ENCODE assay signal across 26 mouse cellular contexts in genomic region chr4:141630021-141630420, GRCm38 (mm10). TPM values are rescaled to one million over a fixed set of nuclear protein-coding genes. Genes with fewer than 3 reads are reported as not detected.
DNase-seq lines count a peak whose midpoint lies in the region; ATAC-seq and TF ChIP-seq lines count a peak whose summit lies in the region.
"Had no signal": no experiment of that assay in that cellular context is flagged by ENCODE, and none has a peak within 500 bp of the region (broad histone marks: within the 10 kb centered on the region; RNA-seq: fewer than 3 reads in every experiment).

No protein-coding gene starts in this region.

- no peak overlapping the region for H3K4me3 ChIP-seq in heart, embryonic 10.5 days
- no peak overlapping the region for H3K4me3 ChIP-seq in hindbrain, embryonic 11.5 days (ENCODE audit: low read depth, low read length)
- no peak overlapping the region for H3K4me3 ChIP-seq in hindbrain, embryonic 12.5 days
- H3K4me3 ChIP-seq in testis, adult 2 months (ENCODE audit: control insufficient read depth, low read depth, low read length) = peak overlapping the region; percentile 12; the same call in 1 of the 2 replicates
- 0 out of 2 replicates have a peak overlapping the region, but pooled peaks have one; percentile 1 for H3K4me3 ChIP-seq in G1E (ENCODE audit: low read depth, low read length)
- no peak overlapping the region for H3K4me3 ChIP-seq in lung, adult 2 months (replicated peaks; ENCODE audit: extremely low read depth, low read depth, low read length)

- no peak overlapping the region for H3K27ac ChIP-seq in heart, embryonic 10.5 days
- no peak overlapping the region for H3K27ac ChIP-seq in hindbrain, embryonic 11.5 days (ENCODE audit: low read depth, low read length)
- H3K27ac ChIP-seq in hindbrain, embryonic 12.5 days = no peak overlapping the region
- H3K27ac ChIP-seq in testis, adult 2 months (ENCODE audit: control insufficient read depth, insufficient read depth, low read depth, low read length) = no peak overlapping the region

- no peak for TF ChIP-seq POLR2A in testis, adult 2 months (IDR thresholded peaks at IDR 0.05; ENCODE audit: control insufficient read depth, low read depth, low read length)
- no peak for TF ChIP-seq POLR2A in lung, adult 2 months (IDR thresholded peaks at IDR 0.05; ENCODE audit: borderline replicate concordance, extremely low read depth, low read depth, low read length)

- H3K4me2 ChIP-seq in hindbrain, embryonic 11.5 days (replicated peaks; ENCODE audit: low read depth, low read length) = no peak overlapping the region
- no peak overlapping the region for H3K4me2 ChIP-seq in hindbrain, embryonic 12.5 days (replicated peaks)

- ATAC-seq in hindbrain, embryonic 11.5 days (ENCODE audit: low FRiP score) = 0 out of 2 replicates have a peak, but pooled peaks have one; percentile 11
- ATAC-seq in hindbrain, embryonic 12.5 days (ENCODE audit: low FRiP score) = no peak
- no peak for ATAC-seq in G1E (ENCODE audit: extremely low read depth, insufficient number of reproducible peaks, low FRiP score, poor library complexity, severe bottlenecking)
- ATAC-seq: activated CD4-positive, CD25-positive, alpha-beta regulatory T cell, adult 4 months; CD4-positive, CD25-positive, alpha-beta regulatory T cell, adult 4 months; Patski had no signal

- peak; percentile 90 for DNase-seq in heart, adult 11 months
- no peak for DNase-seq in heart, embryonic 10.5 days (ENCODE audit: low spot score)
- no peak for DNase-seq in hindbrain, embryonic 11.5 days (ENCODE audit: low spot score)
- DNase-seq in testis, postnatal 10 days (ENCODE audit: low spot score) = no peak
- no peak for DNase-seq in G1E (ENCODE audit: low spot score)
- no peak for DNase-seq in lung, adult 2 months
- DNase-seq: adrenal gland, adult 2 months; adrenal gland, adult 8-10 months; adrenal gland, postnatal 10 days; adrenal gland, postnatal 14 days; adrenal gland, postnatal 25 days; adrenal gland, postnatal 36 days; B cell, adult 2 months; cerebellum, adult 11 months; cerebellum, adult 11-12 months; cerebellum, adult 18-20 months had no signal

- peaks cover 18% of the 10 kb centered on the region for H3K4me1 ChIP-seq in heart, embryonic 10.5 days
- H3K4me1 ChIP-seq in hindbrain, embryonic 11.5 days (replicated peaks; ENCODE audit: control insufficient read depth, insufficient read depth, low read length) = no peaks in the 10 kb centered on the region
- H3K4me1 ChIP-seq in hindbrain, embryonic 12.5 days = no peaks in the 10 kb centered on the region
- H3K4me1 ChIP-seq in testis, adult 2 months (ENCODE audit: control insufficient read depth, insufficient read depth, low read length) = peaks cover 22% of the 10 kb centered on the region
- peaks cover 3% of the 10 kb centered on the region; the same call in 1 of the 2 replicates for H3K4me1 ChIP-seq in G1E (ENCODE audit: insufficient read depth, low read depth, low read length)
- H3K4me1 ChIP-seq in lung, adult 2 months (ENCODE audit: control insufficient read depth, insufficient read depth, low read length) = no peaks in the 10 kb centered on the region

- H3K9ac ChIP-seq in hindbrain, embryonic 11.5 days (ENCODE audit: low read depth, low read length) = no peak overlapping the region
- H3K9ac ChIP-seq in hindbrain, embryonic 12.5 days = no peak overlapping the region

- no peak for TF ChIP-seq CTCF in testis, adult 2 months (IDR thresholded peaks at IDR 0.05; ENCODE audit: control insufficient read depth, insufficient read depth, insufficient replicate concordance, low read depth, low read length)
- no peak for TF ChIP-seq CTCF in G1E (IDR thresholded peaks at IDR 0.05; ENCODE audit: low read depth, low read length)
- no peak for TF ChIP-seq CTCF in lung, adult 2 months (IDR thresholded peaks at IDR 0.05; ENCODE audit: insufficient read depth, low read length)

- H3K9me3 ChIP-seq in heart, embryonic 10.5 days = no peaks in the 10 kb centered on the region
- H3K9me3 ChIP-seq in hindbrain, embryonic 11.5 days (ENCODE audit: control insufficient read depth, low read length) = no peaks in the 10 kb centered on the region
- H3K9me3 ChIP-seq in hindbrain, embryonic 12.5 days (replicated peaks) = no peaks in the 10 kb centered on the region
- no peaks in the 10 kb centered on the region for H3K9me3 ChIP-seq in G1E (replicated peaks)

- peaks cover 98% of the 10 kb centered on the region for H3K36me3 ChIP-seq in heart, embryonic 10.5 days
- peaks cover 27% of the 10 kb centered on the region for H3K36me3 ChIP-seq in hindbrain, embryonic 11.5 days (ENCODE audit: control insufficient read depth, insufficient read depth, low read length)
- peaks cover 93% of the 10 kb centered on the region for H3K36me3 ChIP-seq in hindbrain, embryonic 12.5 days
- no peaks in the 10 kb centered on the region; the same call in 1 of the 2 replicates for H3K36me3 ChIP-seq in testis, adult 2 months (ENCODE audit: control insufficient read depth, insufficient read depth, low read length)
- peaks cover 96% of the 10 kb centered on the region for H3K36me3 ChIP-seq in G1E (replicated peaks)

- no peaks in the 10 kb centered on the region for H3K27me3 ChIP-seq in heart, embryonic 10.5 days (ENCODE audit: insufficient read depth, poor library complexity, severe bottlenecking)
- no peaks in the 10 kb centered on the region for H3K27me3 ChIP-seq in hindbrain, embryonic 11.5 days (ENCODE audit: control insufficient read depth, insufficient read depth, low read length)
- no peaks in the 10 kb centered on the region for H3K27me3 ChIP-seq in hindbrain, embryonic 12.5 days
- H3K27me3 ChIP-seq in testis, adult 2 months (ENCODE audit: control insufficient read depth, insufficient read depth, low read length) = no peaks in the 10 kb centered on the region
- no peaks in the 10 kb centered on the region for H3K27me3 ChIP-seq in G1E (ENCODE audit: insufficient read depth, low read length)
- H3K27me3 ChIP-seq: CH12.LX, Patski had no signal

- WGBS in heart, embryonic 10.5 days = 93% methylated on average over 11 of the region's 11 CpGs
- WGBS in hindbrain, embryonic 11.5 days = 91% methylated on average over 11 of the region's 11 CpGs
- WGBS in hindbrain, embryonic 12.5 days = 93% methylated on average over 11 of the region's 11 CpGs
- 92% methylated on average over 11 of the region's 11 CpGs for WGBS in lung, adult 2 months

RNA-seq across cellular contexts. Expression of gene Slc25a34, which starts 6.4 kb away (rescaled TPM):
- polyA plus RNA-seq in heart, embryonic 10.5 days (2016; fragmentation: Nextera tagmentation; extraction: Ambion mirVana) = 0.20 and 0.34 TPM in 2 replicates
- polyA plus RNA-seq in hindbrain, embryonic 11.5 days (2014; fragmentation: Nextera tagmentation; extraction: Ambion mirVana) = not detected in 2 replicates
- not detected in 2 replicates for polyA plus RNA-seq in hindbrain, embryonic 12.5 days (2016; fragmentation: Nextera tagmentation; extraction: Ambion mirVana)
- polyA plus RNA-seq in testis, adult 2 months (2012; rRNA removed) = 2.2 and 2.9 TPM in 2 replicates
- total RNA-seq in G1E (2014; fragmentation: Nextera tagmentation) (not detected in 2 replicates), G1E (2017) (0.12 and 0.16 TPM in 2 replicates)
- not detected in 2 replicates for polyA plus RNA-seq in G1E (2012)
- polyA plus RNA-seq in lung, adult 2 months (2012; rRNA removed) = 2.3 and 3.9 TPM in 2 replicates
- total RNA-seq: MEL had no signal
- polyA plus RNA-seq: activated CD4-positive, CD25-positive, alpha-beta regulatory T cell, adult 4 months; CD4-positive, CD25-positive, alpha-beta regulatory T cell, adult 4 months had no signal

RNA-seq across cellular contexts. Expression of gene Tmem82, which starts 11.6 kb away (rescaled TPM):
- polyA plus RNA-seq in heart, embryonic 10.5 days (2016; fragmentation: Nextera tagmentation; extraction: Ambion mirVana) = 0.96 and 2.4 TPM in 2 replicates
- 0.33 and 0.52 TPM in 2 replicates for polyA plus RNA-seq in hindbrain, embryonic 11.5 days (2014; fragmentation: Nextera tagmentation; extraction: Ambion mirVana)
- polyA plus RNA-seq in hindbrain, embryonic 12.5 days (2016; fragmentation: Nextera tagmentation; extraction: Ambion mirVana) = 0.29 and 0.50 TPM in 2 replicates
- 3.5 and 3.9 TPM in 2 replicates for polyA plus RNA-seq in testis, adult 2 months (2012; rRNA removed)
- not detected in 2 replicates for total RNA-seq in G1E (2014; fragmentation: Nextera tagmentation)
- total RNA-seq in G1E (2017) = 0.11 TPM in 1 of 2 replicates, not detected in the other
- polyA plus RNA-seq in G1E (2012) = not detected in 2 replicates
- polyA plus RNA-seq in lung, adult 2 months (2012; rRNA removed) = 5.1 and 5.3 TPM in 2 replicates
- total RNA-seq: MEL had no signal
- polyA plus RNA-seq: C2C12; CD4-positive, CD25-positive, alpha-beta regulatory T cell, adult 4 months had no signal

RNA-seq across cellular contexts. Expression of gene Fblim1, which starts 24.1 kb away (rescaled TPM):
- polyA plus RNA-seq in heart, embryonic 10.5 days (2016; fragmentation: Nextera tagmentation; extraction: Ambion mirVana) = 61.9 and 62.7 TPM in 2 replicates
- 29.1 and 31.1 TPM in 2 replicates for polyA plus RNA-seq in hindbrain, embryonic 11.5 days (2014; fragmentation: Nextera tagmentation; extraction: Ambion mirVana)
- polyA plus RNA-seq in hindbrain, embryonic 12.5 days (2016; fragmentation: Nextera tagmentation; extraction: Ambion mirVana) = 49.1 and 57.9 TPM in 2 replicates
- 3.1 and 4.4 TPM in 2 replicates for polyA plus RNA-seq in testis, adult 2 months (2012; rRNA removed)
- not detected in 2 replicates for total RNA-seq in G1E (2014; fragmentation: Nextera tagmentation)
- 0.11 TPM in 1 of 2 replicates, not detected in the other for total RNA-seq in G1E (2017)
- not detected in 2 replicates for polyA plus RNA-seq in G1E (2012)
- 36.2 and 45.7 TPM in 2 replicates for polyA plus RNA-seq in lung, adult 2 months (2012; rRNA removed)
- total RNA-seq: MEL had no signal

RNA-seq across cellular contexts. Expression of gene Plekhm2, which starts 34.7 kb away (rescaled TPM):
- polyA plus RNA-seq in heart, embryonic 10.5 days (2016; fragmentation: Nextera tagmentation; extraction: Ambion mirVana) = 4.1 and 5.4 TPM in 2 replicates
- 2.5 and 3.0 TPM in 2 replicates for polyA plus RNA-seq in hindbrain, embryonic 11.5 days (2014; fragmentation: Nextera tagmentation; extraction: Ambion mirVana)
- 6.3 and 7.6 TPM in 2 replicates for polyA plus RNA-seq in hindbrain, embryonic 12.5 days (2016; fragmentation: Nextera tagmentation; extraction: Ambion mirVana)
- 73.3 and 76.3 TPM in 2 replicates for polyA plus RNA-seq in testis, adult 2 months (2012; rRNA removed)
- total RNA-seq in G1E (2014; fragmentation: Nextera tagmentation) (20.2 and 29.0 TPM in 2 replicates), G1E (2017) (7.5 and 8.3 TPM in 2 replicates)
- polyA plus RNA-seq in G1E (2012) = 20.0 and 21.5 TPM in 2 replicates
- 45.7 and 52.3 TPM in 2 replicates for polyA plus RNA-seq in lung, adult 2 months (2012; rRNA removed)

RNA-seq across cellular contexts. Expression of gene Rsc1a1, which starts 55.4 kb away (rescaled TPM):
- 3.1 and 4.4 TPM in 2 replicates for polyA plus RNA-seq in heart, embryonic 10.5 days (2016; fragmentation: Nextera tagmentation; extraction: Ambion mirVana)
- polyA plus RNA-seq in hindbrain, embryonic 11.5 days (2014; fragmentation: Nextera tagmentation; extraction: Ambion mirVana) = 1.9 and 2.0 TPM in 2 replicates
- polyA plus RNA-seq in hindbrain, embryonic 12.5 days (2016; fragmentation: Nextera tagmentation; extraction: Ambion mirVana) = 0.43 TPM in 1 of 2 replicates, not detected in the other
- polyA plus RNA-seq in testis, adult 2 months (2012; rRNA removed) = 3.6 and 4.1 TPM in 2 replicates
- 15.0 and 22.3 TPM in 2 replicates for total RNA-seq in G1E (2014; fragmentation: Nextera tagmentation)
- 7.3 and 9.9 TPM in 2 replicates for total RNA-seq in G1E (2017)
- 2.4 TPM in 1 of 2 replicates, not detected in the other for polyA plus RNA-seq in G1E (2012)
- 9.0 and 14.1 TPM in 2 replicates for polyA plus RNA-seq in lung, adult 2 months (2012; rRNA removed)
- total RNA-seq: adrenal gland, adult 18-20 months; adrenal gland, adult 2 months; adrenal gland, postnatal 25 days; adrenal gland, postnatal 4 days had no signal
- polyA plus RNA-seq: activated CD4-positive, CD25-positive, alpha-beta regulatory T cell, adult 4 months; CD4-positive, CD25-positive, alpha-beta regulatory T cell, adult 4 months had no signal

Comparison
In these comparisons a context has a peak if more than half of its experiments do, and no peak if none do; other contexts are left out.
1. H3K4me3 ChIP-seq: peak in testis, adult 2 months (single experiment) and G1E (single experiment); none in heart, embryonic 10.5 days (single experiment), hindbrain, embryonic 11.5 days (single experiment), hindbrain, embryonic 12.5 days (single experiment) and lung, adult 2 months (single experiment).